Mouse (Mus musculus) erythroblast, embryonic 14.5 days (primary cell): ENCODE measurements around the gene Ap5z1.

Source experiments
- GATA1 ChIP-seq: IDR thresholded peaks from 2 replicates; pipeline ENCODE4 v1.6.1; 2012; ENCODE audit warnings: low read length, inconsistent platforms, mixed read lengths
- TAL1 ChIP-seq: IDR thresholded peaks from 3 replicates; pipeline ENCODE4 v1.6.1; 2012; ENCODE audit warnings: low read length, inconsistent platforms, mixed read lengths

DNA sequence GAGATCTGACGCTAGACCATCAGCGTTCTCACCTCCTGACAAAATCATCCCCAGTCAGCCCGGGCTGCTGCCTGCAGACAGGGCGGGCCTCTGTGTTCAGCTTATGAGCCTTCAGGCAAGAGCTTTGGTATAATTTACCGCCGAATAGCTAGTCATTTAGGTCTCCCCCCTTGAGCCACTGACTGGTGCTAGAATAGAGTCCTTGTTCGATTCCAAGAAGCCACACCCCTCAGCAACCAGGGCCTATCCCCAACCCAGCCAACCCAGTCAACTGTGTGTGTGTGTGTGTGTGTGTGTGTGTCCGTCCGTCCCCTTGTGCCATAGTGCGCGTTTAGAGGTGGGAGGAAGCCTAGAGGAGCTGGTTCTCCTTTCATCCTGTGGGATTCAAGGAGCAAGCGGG, 32.7 kb upstream of the Ap5z1 start:
- TF ChIP-seq GATA1 (no peak), TAL1 (no peak)
